In genomic region chr10:43667732-43668247, GRCm38 (mm10) we compare ENCODE assay signal across 1 mouse cellular context.
A peak's percentile ranks its signal among the peaks of the same experiment; 100 is the strongest.
TF ChIP-seq lines count a peak whose summit lies in the region.

No protein-coding gene starts in this region.

TF ChIP-seq in MEL, 35 proteins besides CTCF, POLR2A, EP300 and RAD21 (continued from another document):
- no peak for TF ChIP-seq POLR2AphosphoS5 (IDR thresholded peaks at IDR 0.05; ENCODE audit: borderline replicate concordance, low read depth, low read length)
- peak; percentile 27 for TF ChIP-seq RCOR1 (IDR thresholded peaks at IDR 0.05; ENCODE audit: low read depth, low read length)
- peak; percentile 81 for TF ChIP-seq MYC (IDR thresholded peaks at IDR 0.05; ENCODE audit: low read depth, low read length)
TF ChIP-seq in MEL: peak in this region for 18.
